Mouse (Mus musculus) brain, embryonic 14.5 days (tissue): Measurements from ENCODE around the gene Alg5.
"Not testable (repeated sequence)": the region's sequence is repeated elsewhere in the genome, so short reads cannot be mapped to it uniquely, and the experiment has no call there.

Source experiments
- CTCF ChIP-seq: fragments of 200-500 bp; IDR thresholded peaks from 2 replicates; pipeline ENCODE4 v1.5.1; 2012; ENCODE audit warnings: inconsistent platforms, mild to moderate bottlenecking, moderate library complexity, borderline replicate concordance; ENCODE audit not compliant: insufficient read depth, insufficient read length; ENCODE audit errors: extremely low read depth
- POLR2A ChIP-seq: fragments of 200-500 bp; IDR thresholded peaks from 2 replicates; pipeline ENCODE4 v1.6.1; 2012; ENCODE audit warnings: mild to moderate bottlenecking, inconsistent platforms, borderline replicate concordance; ENCODE audit not compliant: poor library complexity, insufficient read depth, insufficient read length, severe bottlenecking; ENCODE audit errors: extremely low read depth

GRCm38 (mm10) chr3:54704106-54704505 is 31.2 kb upstream of the Alg5 start:
- TF ChIP-seq CTCF, POLR2A: not testable (repeated sequence)
